Mouse (Mus musculus) megakaryocyte-erythroid progenitor cell, adult 5 weeks (primary cell): ENCODE measurements around the gene Gca. TPM values are rescaled to one million over a fixed set of nuclear protein-coding genes. Genes with fewer than 3 reads are reported as not detected.

Experiments used
- polyA plus RNA-seq: library from polyadenylated mRNA; stranded (reverse); fragments of >175 nt; gene quantifications from 2 replicates; pipeline ENCODE4 v1.2.3, GENCODE M21; 2012

Gca gene
- 1.0 and 1.1 TPM in 2 replicates for polyA plus RNA-seq

DNA sequence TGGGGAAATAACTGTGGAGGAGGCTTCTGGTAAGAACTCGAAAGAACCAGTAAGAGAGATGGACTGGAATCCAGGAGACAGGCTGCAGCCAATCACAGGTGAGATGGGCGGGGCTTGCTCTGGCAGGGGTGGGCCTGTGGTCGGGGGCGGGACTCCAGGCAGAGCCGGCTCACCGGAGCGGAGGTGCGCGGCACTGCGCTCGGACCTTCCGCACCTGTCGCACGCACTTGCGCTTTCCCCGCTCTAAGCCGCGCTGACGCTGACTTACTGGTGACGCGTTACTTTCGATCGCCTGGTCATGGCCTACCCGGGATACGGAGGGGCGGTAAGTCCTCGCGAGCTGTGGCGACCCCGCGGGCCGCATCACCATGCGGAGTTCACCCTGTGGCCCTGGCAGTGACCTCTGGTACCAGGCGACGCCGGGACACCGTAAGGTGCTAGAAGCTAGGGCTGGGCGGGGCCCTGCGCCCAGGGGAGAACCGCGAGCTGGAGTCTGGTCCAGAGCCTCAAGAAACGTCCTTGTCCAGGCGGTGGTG is at the start of gene Gca:
Gene Gca, plus strand, starts transcription at position 151 of the 536 bp plus-strand sequence.

DNA sequence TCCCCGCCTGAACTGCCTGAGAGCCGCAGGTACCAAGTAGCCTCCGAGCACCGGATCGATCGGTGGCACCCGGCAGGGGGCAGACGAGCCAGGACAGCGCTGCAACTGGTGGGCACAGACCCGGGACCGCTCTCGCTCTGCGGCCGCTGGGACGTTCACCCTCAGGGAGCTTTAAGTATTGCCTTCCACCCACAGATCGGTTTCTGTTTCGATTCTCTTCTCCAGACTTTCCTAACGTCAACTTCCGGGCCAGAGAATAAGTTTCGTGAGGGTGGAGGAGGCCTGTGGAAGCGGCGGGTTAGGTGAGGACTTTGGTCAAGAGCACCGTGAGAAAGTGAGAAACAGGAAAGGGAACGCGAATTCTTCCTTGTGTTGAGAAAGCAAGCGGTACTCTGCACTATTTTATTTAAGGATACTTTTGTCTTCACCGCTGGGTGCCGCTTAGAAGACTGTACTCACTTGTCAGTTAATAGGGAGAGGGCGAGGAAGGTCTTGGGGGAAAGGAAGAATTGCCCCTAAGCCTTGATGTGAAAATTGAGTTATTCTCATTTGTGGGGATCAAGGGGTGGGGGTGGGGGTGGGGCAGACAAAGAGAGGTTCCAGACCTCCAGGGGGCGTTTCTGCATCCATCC is 18.0 kb upstream of the Gca start, which contains the start of gene Ifih1:
Gene Ifih1, minus strand, starts transcription at position 242 of the 632 bp plus-strand sequence.

Other genes with a start within 250 kb of the Gca start
- gene Gcg, start 180.6 kb upstream of the Gca start, polyA plus RNA-seq, result not detected in 2 replicates
- gene Fap, start 90.2 kb upstream of the Gca start, polyA plus RNA-seq, result 0.06 TPM in 1 of 2 replicates, not detected in the other
- gene Ifih1, start 18.0 kb upstream of the Gca start, polyA plus RNA-seq, result 5.4 and 6.4 TPM in 2 replicates